20 mouse cellular contexts compared by ENCODE assay signal in the genomic region with DNA sequence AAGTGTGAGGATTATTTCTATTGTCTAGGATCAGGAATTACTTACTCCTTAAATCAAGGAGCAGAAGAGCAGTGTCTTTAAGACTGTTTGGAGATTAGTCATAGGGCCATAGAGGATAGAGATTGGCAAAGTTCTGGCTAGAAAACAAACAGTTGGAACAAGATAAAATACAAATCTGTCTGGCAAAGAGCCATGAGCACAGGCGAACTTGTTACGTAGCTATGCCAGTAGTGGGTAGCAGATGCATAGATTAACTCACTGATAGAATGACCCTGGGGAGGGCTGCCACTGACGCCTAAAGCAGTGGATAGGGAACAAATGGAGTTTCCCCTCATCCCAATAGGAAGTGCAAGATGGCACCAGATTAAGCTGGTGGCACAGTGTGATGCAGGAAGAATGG.
DNase-seq lines count a peak whose midpoint lies in the region; ATAC-seq lines count a peak whose summit lies in the region.
"Had no signal": no experiment of that assay in that cellular context is flagged by ENCODE, and none has a peak within 500 bp of the region (broad histone marks: within the 10 kb centered on the region; RNA-seq: fewer than 3 reads in every experiment).

No protein-coding gene starts in this region.

- no peak overlapping the region for H3K9ac ChIP-seq in forebrain, embryonic 15.5 days (replicated peaks)
- H3K9ac ChIP-seq in midbrain, embryonic 14.5 days (replicated peaks; ENCODE audit: low read length) = no peak overlapping the region
- H3K9ac ChIP-seq: embryonic facial prominence, embryonic 12.5 days; forebrain, embryonic 13.5 days; heart, embryonic 15.5 days; hindbrain, embryonic 13.5 days had no signal

- no peaks in the 10 kb centered on the region for H3K36me3 ChIP-seq in forebrain, embryonic 15.5 days
- no peaks in the 10 kb centered on the region for H3K36me3 ChIP-seq in forebrain, embryonic 10.5 days (replicated peaks)
- H3K36me3 ChIP-seq in midbrain, embryonic 14.5 days (ENCODE audit: control insufficient read depth, insufficient read depth, low read length) = no peaks in the 10 kb centered on the region
- H3K36me3 ChIP-seq in midbrain, embryonic 10.5 days = no peaks in the 10 kb centered on the region
- H3K36me3 ChIP-seq: embryonic facial prominence, embryonic 12.5 days; heart, embryonic 10.5 days; heart, embryonic 15.5 days; hindbrain, embryonic 13.5 days had no signal

- no peak overlapping the region for H3K4me2 ChIP-seq in forebrain, embryonic 15.5 days (replicated peaks)
- no peak overlapping the region for H3K4me2 ChIP-seq in midbrain, embryonic 14.5 days (ENCODE audit: low read length)
- H3K4me2 ChIP-seq: embryonic facial prominence, embryonic 12.5 days; forebrain, embryonic 13.5 days; heart, embryonic 15.5 days; hindbrain, embryonic 13.5 days had no signal

- H3K27me3 ChIP-seq in forebrain, embryonic 15.5 days = no peaks in the 10 kb centered on the region
- H3K27me3 ChIP-seq in forebrain, embryonic 10.5 days (ENCODE audit: poor library complexity, severe bottlenecking) = no peaks in the 10 kb centered on the region
- no peaks in the 10 kb centered on the region for H3K27me3 ChIP-seq in midbrain, embryonic 14.5 days (ENCODE audit: control insufficient read depth, insufficient read depth, low read length)
- no peaks in the 10 kb centered on the region for H3K27me3 ChIP-seq in midbrain, embryonic 10.5 days (ENCODE audit: low read depth, poor library complexity, severe bottlenecking)
- H3K27me3 ChIP-seq: embryonic facial prominence, embryonic 12.5 days; forebrain, embryonic 13.5 days; heart, embryonic 15.5 days; hindbrain, embryonic 13.5 days had no signal

- WGBS in forebrain, embryonic 15.5 days = 28% methylated on average over 3 of the region's 3 CpGs
- 90% methylated on average over 3 of the region's 3 CpGs for WGBS in forebrain, embryonic 10.5 days
- WGBS in midbrain, embryonic 14.5 days = 42% methylated on average over 3 of the region's 3 CpGs
- 76% methylated on average over 3 of the region's 3 CpGs for WGBS in midbrain, embryonic 10.5 days

- ATAC-seq in forebrain, embryonic 15.5 days (replicated peaks) = 0 out of 2 replicates have a peak, but pooled peaks have one; percentile 29
- no peak for ATAC-seq in midbrain, embryonic 14.5 days (ENCODE audit: low FRiP score, low TSS enrichment)
- peak; percentile 20; the same call in 1 of the 2 replicates for ATAC-seq in megakaryocyte progenitor cell, adult 5-6 weeks (replicated peaks; ENCODE audit: poor library complexity)
- ATAC-seq: forebrain, embryonic 13.5 days; hindbrain, postnatal 0 days had no signal

- no peak for DNase-seq in forebrain, embryonic 10.5 days (ENCODE audit: extremely low spot score, low spot score)
- peak; percentile 18 for DNase-seq in midbrain, embryonic 14.5 days
- no peak for DNase-seq in midbrain, embryonic 10.5 days (ENCODE audit: low spot score)
- DNase-seq in left cerebral cortex, postnatal 10 days (ENCODE audit: extremely low spot score in 1 of 2, low spot score in 2 of 2) = no peak
- no peak for DNase-seq in embryo, embryonic 10 days (ENCODE audit: low spot score)
- DNase-seq: adrenal gland, adult 2 months; adrenal gland, postnatal 36 days; cerebellum, adult 11 months; cerebellum, adult 8-10 months; cerebellum, postnatal 14 days; gastrocnemius, postnatal 36 days; heart, postnatal 14 days had no signal

- no peaks in the 10 kb centered on the region for H3K4me1 ChIP-seq in forebrain, embryonic 15.5 days
- no peaks in the 10 kb centered on the region for H3K4me1 ChIP-seq in forebrain, embryonic 10.5 days
- no peaks in the 10 kb centered on the region for H3K4me1 ChIP-seq in midbrain, embryonic 14.5 days (ENCODE audit: control insufficient read depth, insufficient read depth, low read length)
- H3K4me1 ChIP-seq in midbrain, embryonic 10.5 days = no peaks in the 10 kb centered on the region
- H3K4me1 ChIP-seq: embryonic facial prominence, embryonic 12.5 days; forebrain, embryonic 13.5 days; heart, embryonic 10.5 days had no signal

- no peak overlapping the region for H3K4me3 ChIP-seq in forebrain, embryonic 15.5 days
- no peak overlapping the region for H3K4me3 ChIP-seq in forebrain, embryonic 10.5 days
- H3K4me3 ChIP-seq in midbrain, embryonic 14.5 days (replicated peaks; ENCODE audit: low read depth, low read length) = no peak overlapping the region
- H3K4me3 ChIP-seq in midbrain, embryonic 10.5 days = no peak overlapping the region
- H3K4me3 ChIP-seq: embryonic facial prominence, embryonic 12.5 days; forebrain, embryonic 13.5 days; heart, embryonic 10.5 days; heart, embryonic 15.5 days; hindbrain, embryonic 13.5 days had no signal

- intact Hi-C loops in left cerebral cortex, postnatal 10 days (cut with DNase I) = no loop called here

- H3K27ac ChIP-seq in forebrain, embryonic 15.5 days (replicated peaks) = no peak overlapping the region
- H3K27ac ChIP-seq in forebrain, embryonic 10.5 days = no peak overlapping the region
- H3K27ac ChIP-seq in midbrain, embryonic 14.5 days (replicated peaks; ENCODE audit: low read depth, low read length) = no peak overlapping the region
- H3K27ac ChIP-seq in midbrain, embryonic 10.5 days (replicated peaks) = no peak overlapping the region
- H3K27ac ChIP-seq: embryonic facial prominence, embryonic 12.5 days; forebrain, embryonic 13.5 days; heart, embryonic 10.5 days; heart, embryonic 15.5 days; hindbrain, embryonic 13.5 days; hindbrain, postnatal 0 days had no signal

- no peaks in the 10 kb centered on the region for H3K9me3 ChIP-seq in forebrain, embryonic 15.5 days
- H3K9me3 ChIP-seq in forebrain, embryonic 10.5 days = no peaks in the 10 kb centered on the region
- H3K9me3 ChIP-seq in midbrain, embryonic 14.5 days (ENCODE audit: control insufficient read depth, low read length) = no peaks in the 10 kb centered on the region
- no peaks in the 10 kb centered on the region for H3K9me3 ChIP-seq in midbrain, embryonic 10.5 days (replicated peaks)
- H3K9me3 ChIP-seq: embryonic facial prominence, embryonic 12.5 days; forebrain, embryonic 13.5 days; heart, embryonic 10.5 days; heart, embryonic 15.5 days; hindbrain, embryonic 13.5 days had no signal
